ENCODE assay signal across 9 mouse cellular contexts in genomic region chr1:152165490-152165905, GRCm38 (mm10).
DNase-seq lines count a peak whose midpoint lies in the region; ATAC-seq lines count a peak whose summit lies in the region.
"Had no signal": no experiment of that assay in that cellular context is flagged by ENCODE, and none has a peak within 500 bp of the region (broad histone marks: within the 10 kb centered on the region; RNA-seq: fewer than 3 reads in every experiment).

No protein-coding gene starts in this region.

- peak; percentile 91 for DNase-seq in cerebellum, adult 11-12 months
- DNase-seq in embryo, embryonic 9.5 days (ENCODE audit: extremely low spot score) = peak; percentile 11
- peak; percentile 67 for DNase-seq in midbrain, embryonic 14.5 days
- no peak for DNase-seq in kidney, adult 9 months
- no peak for DNase-seq in adipocyte (ENCODE audit: low spot score)
- DNase-seq in lung, postnatal 25 days (ENCODE audit: low spot score) = no peak

- H3K27ac ChIP-seq in hindbrain, embryonic 15.5 days (replicated peaks) = peak overlapping the region; percentile 79
- peak overlapping the region; percentile 79 for H3K27ac ChIP-seq in midbrain, embryonic 14.5 days (replicated peaks; ENCODE audit: low read depth, low read length)

- 25% methylated on average over 5 of the region's 5 CpGs for WGBS in hindbrain, embryonic 15.5 days
- WGBS in midbrain, embryonic 14.5 days = 25% methylated on average over 5 of the region's 5 CpGs

- H3K36me3 ChIP-seq in hindbrain, embryonic 15.5 days = no peaks in the 10 kb centered on the region
- H3K36me3 ChIP-seq in midbrain, embryonic 14.5 days (ENCODE audit: control insufficient read depth, insufficient read depth, low read length) = no peaks in the 10 kb centered on the region

- H3K27me3 ChIP-seq in hindbrain, embryonic 15.5 days = no peaks in the 10 kb centered on the region
- no peaks in the 10 kb centered on the region for H3K27me3 ChIP-seq in midbrain, embryonic 14.5 days (ENCODE audit: control insufficient read depth, insufficient read depth, low read length)
- H3K27me3 ChIP-seq: Patski had no signal

- peak; percentile 87 for ATAC-seq in hindbrain, embryonic 15.5 days (ENCODE audit: low FRiP score, low read depth)
- peak; percentile 80 for ATAC-seq in midbrain, embryonic 14.5 days (ENCODE audit: low FRiP score, low TSS enrichment)
- ATAC-seq in activated CD4-positive, CD25-positive, alpha-beta regulatory T cell, adult 4 months = no peak
- ATAC-seq: Patski had no signal

- H3K4me2 ChIP-seq in hindbrain, embryonic 15.5 days = no peak overlapping the region
- peak overlapping the region; percentile 14; the same call in 1 of the 2 replicates for H3K4me2 ChIP-seq in midbrain, embryonic 14.5 days (ENCODE audit: low read length)

- H3K4me1 ChIP-seq in hindbrain, embryonic 15.5 days (replicated peaks) = peaks cover 21% of the 10 kb centered on the region
- peaks cover 25% of the 10 kb centered on the region for H3K4me1 ChIP-seq in midbrain, embryonic 14.5 days (ENCODE audit: control insufficient read depth, insufficient read depth, low read length)

- H3K9me3 ChIP-seq in hindbrain, embryonic 15.5 days = no peaks in the 10 kb centered on the region
- H3K9me3 ChIP-seq in midbrain, embryonic 14.5 days (ENCODE audit: control insufficient read depth, low read length) = no peaks in the 10 kb centered on the region

- H3K4me3 ChIP-seq in hindbrain, embryonic 15.5 days = no peak overlapping the region
- H3K4me3 ChIP-seq in midbrain, embryonic 14.5 days (replicated peaks; ENCODE audit: low read depth, low read length) = no peak overlapping the region

- no peak overlapping the region for H3K9ac ChIP-seq in hindbrain, embryonic 15.5 days
- H3K9ac ChIP-seq in midbrain, embryonic 14.5 days (replicated peaks; ENCODE audit: low read length) = no peak overlapping the region

Comparison
In these comparisons a context has a peak if more than half of its experiments do, and no peak if none do; other contexts are left out.
1. DNase-seq: peak in cerebellum, adult 11-12 months (single experiment), embryo, embryonic 9.5 days (single experiment) and midbrain, embryonic 14.5 days (single experiment); none in kidney, adult 9 months (single experiment), adipocyte (single experiment) and lung, postnatal 25 days (single experiment).